Mouse (Mus musculus): Measurements from ENCODE around the gene Mettl21c. TPM values are rescaled to one million over a fixed set of nuclear protein-coding genes. Genes with fewer than 3 reads are reported as not detected.

Gene Mettl21c
- total RNA-seq, 2 experiments from 2014 or later: 0.49 to 0.50 TPM

Other genes starting within 250 kb of the Mettl21c start
- 10 to 100 TPM; 29.0 to 31.0 TPM for gene Uxs1, start 192.2 kb downstream of the Mettl21c start, total RNA-seq (2021)
- gene Tpp2, start 86.4 kb downstream of the Mettl21c start, total RNA-seq (2021): 10 to 100 TPM; 55.9 to 59.9 TPM
- not detected for gene Gm8251, start 41.9 kb upstream of the Mettl21c start, total RNA-seq (2021)
- 10 to 100 TPM in 1 of 2 experiments, 1 to 10 TPM in 1; 6.8 to 13.1 TPM for gene Tex30, start 82.4 kb upstream of the Mettl21c start, total RNA-seq (2021)
- 10 to 100 TPM; 11.6 to 13.1 TPM for gene Kdelc1, start 98.8 kb upstream of the Mettl21c start, total RNA-seq (2021)
- 10 to 100 TPM; 37.3 to 41.6 TPM for gene Bivm, start 98.9 kb upstream of the Mettl21c start, total RNA-seq (2021)
- 10 to 100 TPM; 22.2 to 25.3 TPM for gene Ercc5, start 127.7 kb upstream of the Mettl21c start, total RNA-seq (2021)
- not detected for gene Mettl21e, start 198.9 kb upstream of the Mettl21c start, total RNA-seq (2021)